Mouse (Mus musculus): ENCODE results near the gene Msh4. TPM values are rescaled to one million over a fixed set of nuclear protein-coding genes. Genes with fewer than 3 reads are reported as not detected.

Msh4 gene
- polyA plus RNA-seq, 1 experiment from 2014 or later, result 0.11 TPM

DNA sequence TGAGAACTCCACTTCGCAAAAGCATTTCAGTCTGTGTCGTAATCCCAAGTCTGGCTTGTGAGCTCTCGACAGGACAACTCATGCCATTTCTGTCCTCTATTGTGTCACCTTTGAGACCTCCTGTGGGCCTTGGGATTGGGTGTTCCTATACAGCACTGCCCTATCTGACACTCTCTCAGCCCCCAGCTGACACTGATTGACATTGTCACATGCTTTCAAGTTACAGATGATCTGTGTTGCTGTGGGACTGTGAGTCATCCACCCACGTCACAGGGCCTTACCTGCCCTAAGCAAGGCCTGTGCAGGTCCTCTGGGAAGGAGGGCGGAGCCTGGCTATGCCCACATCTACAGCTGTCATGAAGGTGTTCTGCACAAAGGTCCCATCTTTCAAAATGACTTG is 26.5 kb upstream of the Msh4 start:
- no peak for ATAC-seq (ENCODE audit: low FRiP score, low read depth)
- no peaks in the 10 kb centered on the region for H3K27me3 ChIP-seq (replicated peaks)
- no peaks in the 10 kb centered on the region for H3K4me1 ChIP-seq
- H3K36me3 ChIP-seq, result peaks cover 60% of the 10 kb centered on the region
- H3K9ac ChIP-seq, result no peak overlapping the region
- WGBS, result 91% methylated on average over 5 of the region's 5 CpGs
- H3K9me3 ChIP-seq, result no peaks in the 10 kb centered on the region
- no peak overlapping the region for H3K27ac ChIP-seq
- H3K4me3 ChIP-seq, result no peak overlapping the region
- H3K4me2 ChIP-seq (replicated peaks), result no peak overlapping the region

- no peaks in the 10 kb centered on the region for H3K27me3 ChIP-seq (replicated peaks)
- H3K9me3 ChIP-seq, result no peaks in the 10 kb centered on the region
- no peak overlapping the region for H3K4me3 ChIP-seq
- no peak overlapping the region for H3K27ac ChIP-seq
- peaks cover 53% of the 10 kb centered on the region for H3K36me3 ChIP-seq
- ATAC-seq (ENCODE audit: low FRiP score, low read depth), result no peak
- no peak overlapping the region for H3K4me2 ChIP-seq (replicated peaks)
- H3K9ac ChIP-seq, result no peak overlapping the region
- WGBS, result 94% methylated on average over 11 of the region's 11 CpGs
- H3K4me1 ChIP-seq, result no peaks in the 10 kb centered on the region
Measured at GRCm38 (mm10) chr3:153929526-153929925, 23.6 kb upstream of the Msh4 start.

- no peaks in the 10 kb centered on the region for H3K4me1 ChIP-seq
- H3K4me2 ChIP-seq (replicated peaks), result no peak overlapping the region
- no peaks in the 10 kb centered on the region for H3K27me3 ChIP-seq (replicated peaks)
- peaks cover 35% of the 10 kb centered on the region for H3K36me3 ChIP-seq
- no peaks in the 10 kb centered on the region for H3K9me3 ChIP-seq
- H3K27ac ChIP-seq, result no peak overlapping the region
- ATAC-seq (ENCODE audit: low FRiP score, low read depth), result no peak
- no peak overlapping the region for H3K9ac ChIP-seq
- H3K4me3 ChIP-seq, result no peak overlapping the region
- WGBS, result 94% methylated on average over 7 of the region's 7 CpGs
Measured at GRCm38 (mm10) chr3:153926333-153926732, 20.4 kb upstream of the Msh4 start.

GRCm38 (mm10) chr3:153921147-153921910 is 15.4 kb upstream of the Msh4 start:
- no peak for ATAC-seq (ENCODE audit: low FRiP score, low read depth)
- no peak overlapping the region for H3K4me2 ChIP-seq (replicated peaks)

GRCm38 (mm10) chr3:153917200-153917599 is 11.3 kb upstream of the Msh4 start:
- Histone ChIP-seq H3K36me3 (no peaks in the 10 kb centered on the region), H3K4me1 (no peaks in the 10 kb centered on the region), H3K27me3 (replicated peaks) (no peaks in the 10 kb centered on the region), H3K4me2 (replicated peaks) (no peak overlapping the region), H3K27ac (no peak overlapping the region), H3K4me3 (no peak overlapping the region), H3K9me3 (no peaks in the 10 kb centered on the region), H3K9ac (no peak overlapping the region)
- WGBS, result 5% methylated on average over 1 of the region's 1 CpGs
- no peak for ATAC-seq (ENCODE audit: low FRiP score, low read depth)

More at GRCm38 (mm10) chr3:153921147-153921910, 15.4 kb upstream of the Msh4 start:
- Histone ChIP-seq H3K27ac (no peak overlapping the region), H3K27me3 (replicated peaks) (no peaks in the 10 kb centered on the region), H3K36me3 (peaks cover 14% of the 10 kb centered on the region), H3K4me1 (no peaks in the 10 kb centered on the region), H3K9ac (no peak overlapping the region), H3K4me3 (no peak overlapping the region), H3K9me3 (no peaks in the 10 kb centered on the region)
- 96% methylated on average over 10 of the region's 10 CpGs for WGBS

GRCm38 (mm10) chr3:153913510-153914243 is 7.7 kb upstream of the Msh4 start:
- no peak for ATAC-seq (ENCODE audit: low FRiP score, low read depth)
- peaks cover 26% of the 10 kb centered on the region for H3K4me1 ChIP-seq
- no peaks in the 10 kb centered on the region for H3K27me3 ChIP-seq (replicated peaks)
- WGBS, result 58% methylated on average over 6 of the region's 6 CpGs
- H3K4me2 ChIP-seq (replicated peaks), result peak overlapping the region; percentile 73
- peak overlapping the region; percentile 94 for H3K9ac ChIP-seq
- peaks cover 22% of the 10 kb centered on the region for H3K36me3 ChIP-seq
- H3K9me3 ChIP-seq, result no peaks in the 10 kb centered on the region
- no peak overlapping the region for H3K27ac ChIP-seq
- H3K4me3 ChIP-seq, result peak overlapping the region; percentile 89; the same call in 1 of the 2 replicates

GRCm38 (mm10) chr3:153912546-153913509 is 6.9 kb upstream of the Msh4 start, which contains the start of gene Rabggtb:
Rabggtb (minus strand) TSS chr3:153913009.
- Histone ChIP-seq H3K4me1 (peaks cover 28% of the 10 kb centered on the region), H3K27me3 (replicated peaks) (no peaks in the 10 kb centered on the region), H3K9ac (peak within 1 kb of the TSS; percentile 94), H3K36me3 (peaks cover 31% of the 10 kb centered on the region), H3K9me3 (no peaks in the 10 kb centered on the region), H3K4me3 (peak within 1 kb of the TSS; percentile 89), H3K27ac (peak within 1 kb of the TSS; percentile 77; the same call in 1 of the 2 replicates), H3K4me2 (replicated peaks) (peak within 1 kb of the TSS; percentile 73)
- under 1% methylated on average over 65 of the region's 65 CpGs for WGBS
- ATAC-seq (ENCODE audit: low FRiP score, low read depth), result peak; percentile 96

DNA sequence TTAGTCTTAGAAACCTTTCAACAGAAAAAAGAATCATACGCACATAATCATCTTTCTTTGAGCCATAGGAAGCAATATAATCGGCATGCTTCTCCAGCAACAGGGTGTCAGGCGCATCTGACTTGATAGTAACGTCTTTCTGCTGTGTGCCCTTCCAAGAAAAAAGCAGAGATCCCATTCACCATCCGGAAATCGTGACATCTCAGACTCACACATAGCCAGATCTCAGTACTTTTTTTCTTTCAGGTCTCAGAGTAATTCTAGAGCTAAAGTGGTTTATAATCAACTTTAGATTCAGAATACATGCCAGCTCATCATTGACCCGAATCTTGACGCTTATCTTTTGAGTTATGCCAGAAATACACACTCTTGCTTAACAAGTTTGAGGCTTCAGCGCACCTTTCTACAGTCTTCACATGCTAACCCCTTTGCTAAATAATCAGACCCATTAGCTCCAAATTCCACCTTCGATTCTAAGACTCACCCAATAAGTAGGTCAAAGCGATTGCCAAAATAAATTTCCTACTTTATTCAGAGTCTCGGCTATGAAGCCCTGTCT is 6.0 kb upstream of the Msh4 start:
- no peaks in the 10 kb centered on the region for H3K27me3 ChIP-seq (replicated peaks)
- H3K4me3 ChIP-seq, result peak overlapping the region; percentile 89
- no peak for ATAC-seq (ENCODE audit: low FRiP score, low read depth)
- WGBS, result 5% methylated on average over 12 of the region's 12 CpGs
- no peaks in the 10 kb centered on the region for H3K9me3 ChIP-seq
- peak overlapping the region; percentile 73 for H3K4me2 ChIP-seq (replicated peaks)
- peaks cover 39% of the 10 kb centered on the region for H3K36me3 ChIP-seq
- no peak overlapping the region for H3K27ac ChIP-seq
- peaks cover 28% of the 10 kb centered on the region for H3K4me1 ChIP-seq
- H3K9ac ChIP-seq, result peak overlapping the region; percentile 94

GRCm38 (mm10) chr3:153911197-153911881 is 5.4 kb upstream of the Msh4 start:
- Histone ChIP-seq H3K4me1 (peaks cover 28% of the 10 kb centered on the region), H3K4me3 (peak overlapping the region; percentile 89), H3K36me3 (peaks cover 46% of the 10 kb centered on the region), H3K9ac (peak overlapping the region; percentile 94), H3K27me3 (replicated peaks) (no peaks in the 10 kb centered on the region), H3K9me3 (no peaks in the 10 kb centered on the region), H3K27ac (no peak overlapping the region), H3K4me2 (replicated peaks) (peak overlapping the region; percentile 73)
- ATAC-seq (ENCODE audit: low FRiP score, low read depth), result no peak
- 49% methylated on average over 8 of the region's 8 CpGs for WGBS

GRCm38 (mm10) chr3:153910489-153910888 is 4.6 kb upstream of the Msh4 start:
- H3K36me3 ChIP-seq, result peaks cover 54% of the 10 kb centered on the region

GRCm38 (mm10) chr3:153908919-153909318 is 3.0 kb upstream of the Msh4 start:
- no peak overlapping the region for H3K27ac ChIP-seq
- no peaks in the 10 kb centered on the region for H3K27me3 ChIP-seq (replicated peaks)
- H3K36me3 ChIP-seq, result peaks cover 62% of the 10 kb centered on the region
- WGBS, result 83% methylated on average over 5 of the region's 5 CpGs
- no peak for ATAC-seq (ENCODE audit: low FRiP score, low read depth)
- no peaks in the 10 kb centered on the region for H3K9me3 ChIP-seq
- H3K4me3 ChIP-seq, result no peak overlapping the region
- H3K9ac ChIP-seq, result no peak overlapping the region
- H3K4me2 ChIP-seq (replicated peaks), result no peak overlapping the region
- peaks cover 28% of the 10 kb centered on the region for H3K4me1 ChIP-seq

More at GRCm38 (mm10) chr3:153910489-153910888, 4.6 kb upstream of the Msh4 start:
- peak overlapping the region; percentile 5; the same call in 1 of the 2 replicates for H3K4me3 ChIP-seq
- peaks cover 28% of the 10 kb centered on the region for H3K4me1 ChIP-seq
- no peak overlapping the region for H3K27ac ChIP-seq
- H3K27me3 ChIP-seq (replicated peaks), result no peaks in the 10 kb centered on the region
- H3K9ac ChIP-seq, result peak overlapping the region; percentile 94; the same call in 1 of the 2 replicates
- H3K9me3 ChIP-seq, result no peaks in the 10 kb centered on the region
- ATAC-seq (ENCODE audit: low FRiP score, low read depth), result no peak
- H3K4me2 ChIP-seq (replicated peaks), result peak overlapping the region; percentile 73
- 78% methylated on average over 7 of the region's 7 CpGs for WGBS
